Mouse (Mus musculus) kidney, adult 9 months (tissue): ENCODE data around the gene Odf2.

Source experiments
- DNase-seq: peaks from one replicate; pipeline ENCODE4 v3.0.0; 2022

Gene Odf2

GRCm38 (mm10) chr2:29889066-29889944, at the start of gene Odf2:
TSS of gene Odf2 (plus strand) at chr2:29889221.
- peak; percentile 100 for DNase-seq

GRCm38 (mm10) chr2:29839460-29839859, 49.6 kb upstream of the Odf2 start:
- no peak for DNase-seq

- no peak for DNase-seq
Measured at GRCm38 (mm10) chr2:29843231-29844105, 45.6 kb upstream of the Odf2 start.

GRCm38 (mm10) chr2:29844115-29844514, 44.9 kb upstream of the Odf2 start:
- no peak for DNase-seq

- DNase-seq, result no peak
Measured at GRCm38 (mm10) chr2:29844661-29845060, 44.4 kb upstream of the Odf2 start.

GRCm38 (mm10) chr2:29845636-29846035, 43.4 kb upstream of the Odf2 start:
- no peak for DNase-seq

- DNase-seq, result no peak
Measured at GRCm38 (mm10) chr2:29846061-29846853, 42.8 kb upstream of the Odf2 start.

- no peak for DNase-seq
Measured at GRCm38 (mm10) chr2:29846911-29847310, 42.1 kb upstream of the Odf2 start.

- DNase-seq, result no peak
Measured at GRCm38 (mm10) chr2:29849041-29849440, 40.0 kb upstream of the Odf2 start.

GRCm38 (mm10) chr2:29849841-29850480, 39.1 kb upstream of the Odf2 start:
- DNase-seq, result no peak

GRCm38 (mm10) chr2:29852957-29853485, 36.0 kb upstream of the Odf2 start:
- DNase-seq, result no peak

GRCm38 (mm10) chr2:29853736-29854135, 35.3 kb upstream of the Odf2 start:
- DNase-seq, result no peak

- DNase-seq, result no peak
Measured at GRCm38 (mm10) chr2:29855585-29856210, 33.3 kb upstream of the Odf2 start.

- no peak for DNase-seq
Measured at GRCm38 (mm10) chr2:29856451-29857260, 32.4 kb upstream of the Odf2 start.

GRCm38 (mm10) chr2:29857341-29857740, 31.7 kb upstream of the Odf2 start:
- no peak for DNase-seq

- DNase-seq, result no peak
Measured at GRCm38 (mm10) chr2:29857967-29858366, 31.1 kb upstream of the Odf2 start.

GRCm38 (mm10) chr2:29858748-29859473, 30.1 kb upstream of the Odf2 start:
- peak; percentile 52 for DNase-seq

GRCm38 (mm10) chr2:29865125-29865524, 23.9 kb upstream of the Odf2 start:
- DNase-seq, result no peak

GRCm38 (mm10) chr2:29868949-29869645, 19.9 kb upstream of the Odf2 start, which contains the start of gene Cercam:
TSS of gene Cercam (plus strand) at chr2:29869164.
- peak; percentile 75 for DNase-seq
